16 mouse cellular contexts compared by ENCODE assay signal in the genomic region with DNA sequence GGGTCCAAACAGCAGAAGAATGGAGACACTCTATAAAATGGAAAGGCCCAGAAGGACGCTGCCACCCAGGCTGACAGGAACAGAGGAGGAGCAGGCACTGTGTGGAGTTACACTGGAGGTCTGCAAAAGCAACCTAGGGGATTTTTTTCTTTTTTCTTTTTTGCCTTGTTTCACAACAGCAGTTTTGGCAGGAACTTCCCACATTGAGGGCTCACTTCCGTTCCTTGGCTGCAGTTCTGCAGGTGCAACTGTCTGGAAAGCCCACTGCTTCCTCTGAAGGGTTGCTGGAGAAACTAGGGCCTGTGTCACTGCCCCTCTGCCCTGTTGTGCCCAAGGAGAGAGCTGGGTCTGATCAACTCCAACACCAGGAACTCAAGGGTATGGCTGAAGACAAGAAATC. TPM values are rescaled to one million over a fixed set of nuclear protein-coding genes. Genes with fewer than 3 reads are reported as not detected.
A peak's percentile ranks its signal among the peaks of the same experiment; 100 is the strongest.
DNase-seq lines count a peak whose midpoint lies in the region; ATAC-seq lines count a peak whose summit lies in the region.
"Had no signal": no experiment of that assay in that cellular context is flagged by ENCODE, and none has a peak within 500 bp of the region (broad histone marks: within the 10 kb centered on the region; RNA-seq: fewer than 3 reads in every experiment).

No protein-coding gene starts in this region.

- H3K4me2 ChIP-seq in liver, embryonic 13.5 days, result no peak overlapping the region
- no peak overlapping the region for H3K4me2 ChIP-seq in liver, embryonic 12.5 days
- H3K4me2 ChIP-seq in kidney, embryonic 16.5 days (replicated peaks; ENCODE audit: low read depth, low read length), result no peak overlapping the region
- H3K4me2 ChIP-seq: forebrain, embryonic 13.5 days; hindbrain, embryonic 12.5 days; neural tube, embryonic 13.5 days had no signal

- H3K9ac ChIP-seq in liver, embryonic 13.5 days, result no peak overlapping the region
- H3K9ac ChIP-seq in liver, embryonic 12.5 days, result no peak overlapping the region
- no peak overlapping the region for H3K9ac ChIP-seq in kidney, embryonic 16.5 days (replicated peaks; ENCODE audit: low read length)
- H3K9ac ChIP-seq: forebrain, embryonic 13.5 days; hindbrain, embryonic 12.5 days; neural tube, embryonic 13.5 days had no signal

- H3K79me2 ChIP-seq in macrophage (ENCODE audit: inconsistent target), result no peaks in the 10 kb centered on the region

- peak overlapping the region; percentile 43; the same call in 1 of the 2 replicates for H3K27ac ChIP-seq in liver, embryonic 13.5 days
- H3K27ac ChIP-seq in liver, embryonic 12.5 days, result no peak overlapping the region
- peak overlapping the region; percentile 25 for H3K27ac ChIP-seq in macrophage
- H3K27ac ChIP-seq in kidney, embryonic 16.5 days (ENCODE audit: low read length), result no peak overlapping the region
- H3K27ac ChIP-seq: forebrain, embryonic 13.5 days; hindbrain, embryonic 12.5 days; kidney, postnatal 0 days; neural tube, embryonic 13.5 days had no signal

- H3K27me3 ChIP-seq in liver, embryonic 13.5 days, result no peaks in the 10 kb centered on the region
- H3K27me3 ChIP-seq in liver, embryonic 12.5 days (replicated peaks), result no peaks in the 10 kb centered on the region
- no peaks in the 10 kb centered on the region for H3K27me3 ChIP-seq in kidney, embryonic 16.5 days (ENCODE audit: insufficient read depth, low read length)
- H3K27me3 ChIP-seq: forebrain, embryonic 13.5 days; hindbrain, embryonic 12.5 days; neural tube, embryonic 13.5 days had no signal

- no peaks in the 10 kb centered on the region for H3K4me1 ChIP-seq in liver, embryonic 13.5 days (replicated peaks)
- 0 out of 2 replicates have a peak, but pooled peaks cover 4% of the 10 kb centered on the region for H3K4me1 ChIP-seq in liver, embryonic 12.5 days
- H3K4me1 ChIP-seq in kidney, embryonic 16.5 days (ENCODE audit: insufficient read depth, low read length), result peaks cover 5% of the 10 kb centered on the region; the same call in 1 of the 2 replicates

- no peak overlapping the region for H3K4me3 ChIP-seq in liver, embryonic 13.5 days (replicated peaks)
- no peak overlapping the region for H3K4me3 ChIP-seq in liver, embryonic 12.5 days
- H3K4me3 ChIP-seq in macrophage (ENCODE audit: inconsistent target), result no peak overlapping the region
- H3K4me3 ChIP-seq in kidney, embryonic 16.5 days (ENCODE audit: low read length), result no peak overlapping the region
- H3K4me3 ChIP-seq: forebrain, embryonic 13.5 days; hindbrain, embryonic 12.5 days; neural tube, embryonic 13.5 days had no signal

- no peaks in the 10 kb centered on the region for H3K36me3 ChIP-seq in liver, embryonic 13.5 days
- no peaks in the 10 kb centered on the region for H3K36me3 ChIP-seq in liver, embryonic 12.5 days
- no peaks in the 10 kb centered on the region for H3K36me3 ChIP-seq in macrophage (ENCODE audit: inconsistent target)
- no peaks in the 10 kb centered on the region for H3K36me3 ChIP-seq in kidney, embryonic 16.5 days (ENCODE audit: insufficient read depth, low read length)
- H3K36me3 ChIP-seq: hindbrain, embryonic 12.5 days; neural tube, embryonic 13.5 days had no signal

- 34% methylated on average over 2 of the region's 2 CpGs for WGBS in liver, embryonic 13.5 days (ENCODE audit: insufficient replicate concordance)
- WGBS in liver, embryonic 12.5 days (ENCODE audit: insufficient replicate concordance), result 44% methylated on average over 2 of the region's 2 CpGs
- WGBS in macrophage (ENCODE audit: missing documents), result 7% methylated on average over 2 of the region's 2 CpGs
- 69% methylated on average over 2 of the region's 2 CpGs for WGBS in kidney, embryonic 16.5 days

- no peaks in the 10 kb centered on the region for H3K9me3 ChIP-seq in liver, embryonic 13.5 days (replicated peaks)
- no peaks in the 10 kb centered on the region for H3K9me3 ChIP-seq in liver, embryonic 12.5 days (replicated peaks)
- H3K9me3 ChIP-seq in kidney, embryonic 16.5 days (ENCODE audit: low read length), result no peaks in the 10 kb centered on the region
- H3K9me3 ChIP-seq: forebrain, embryonic 13.5 days; hindbrain, embryonic 12.5 days; neural tube, embryonic 13.5 days had no signal

- DNase-seq in liver, embryonic 13.5 days, result no peak
- DNase-seq in A20 (ENCODE audit: low read depth, low spot score), result peak; percentile 63
- peak; percentile 27 to 51 for DNase-seq in thymus, postnatal 10 days (ENCODE audit: low spot score in 2 of 2)
- DNase-seq in cerebellum, adult 9-10 months, result no peak
- no peak for DNase-seq in layer of hippocampus, postnatal 14 days (ENCODE audit: low spot score in 2 of 2)
- DNase-seq: adrenal gland, adult 2 months; cerebellum, adult 18-20 months; embryo, embryonic 11 days; right cerebral cortex, postnatal 4 days had no signal

- no peak for ATAC-seq in liver, embryonic 13.5 days (ENCODE audit: low read depth)
- no peak for ATAC-seq in liver, embryonic 12.5 days
- ATAC-seq in kidney, embryonic 16.5 days (ENCODE audit: low FRiP score, low TSS enrichment), result no peak
- ATAC-seq: forebrain, embryonic 13.5 days had no signal

RNA-seq across cellular contexts. Expression of a gene that starts 12.4 kb away (rescaled TPM):
- polyA plus RNA-seq in liver, embryonic 13.5 days (2015; fragmentation: Nextera tagmentation; extraction: Ambion mirVana), result 5.1 and 5.4 TPM in 2 replicates
- 5.9 and 6.5 TPM in 2 replicates for polyA plus RNA-seq in liver, embryonic 12.5 days (2016; fragmentation: Nextera tagmentation; extraction: Ambion mirVana)
- 10 to 100 TPM; 15.0 to 88.5 (median 53.0) TPM for total RNA-seq in macrophage (2018; cell fraction: chromatin; rRNA removed)
- 10 to 100 TPM; 10.8 to 21.9 (median 16.2) TPM for total RNA-seq in macrophage (2018; cell fraction: cytosol; rRNA removed)
- total RNA-seq in macrophage (2018; cell fraction: nucleus; rRNA removed), result 10 to 100 TPM; 13.2 to 52.7 (median 28.8) TPM
- 11.3 to 19.5 TPM (median 16.6 TPM) in 3 replicates for polyA plus RNA-seq in macrophage (2018)
- polyA plus RNA-seq in kidney, embryonic 16.5 days (2015; fragmentation: Nextera tagmentation; extraction: Ambion mirVana), result 19.6 and 20.3 TPM in 2 replicates
- 10 to 100 TPM; 11.0 to 11.7 TPM for total RNA-seq in layer of hippocampus, postnatal 14 days (2021)

RNA-seq across cellular contexts. Expression of a gene that starts 15.7 kb away (rescaled TPM):
- polyA plus RNA-seq in liver, embryonic 13.5 days (2015; fragmentation: Nextera tagmentation; extraction: Ambion mirVana), result 16.0 and 16.3 TPM in 2 replicates
- 22.9 and 23.1 TPM in 2 replicates for polyA plus RNA-seq in liver, embryonic 12.5 days (2016; fragmentation: Nextera tagmentation; extraction: Ambion mirVana)
- 1,000 to 10,000 TPM in 23 of 26 experiments, 100 to 1,000 TPM in 3; 920 to 2,399 (median 1,316) TPM for total RNA-seq in macrophage (2018; cell fraction: chromatin; rRNA removed)
- 100 to 1,000 TPM; 168 to 279 (median 213) TPM for total RNA-seq in macrophage (2018; cell fraction: cytosol; rRNA removed)
- 1,000 to 10,000 TPM in 7 of 26 experiments, 100 to 1,000 TPM in 19; 420 to 1,209 (median 753) TPM for total RNA-seq in macrophage (2018; cell fraction: nucleus; rRNA removed)
- 108 to 303 TPM (median 176 TPM) in 3 replicates for polyA plus RNA-seq in macrophage (2018)
- polyA plus RNA-seq in kidney, embryonic 16.5 days (2015; fragmentation: Nextera tagmentation; extraction: Ambion mirVana), result 48.9 and 52.4 TPM in 2 replicates
- 10 to 100 TPM; 51.0 to 55.9 TPM for total RNA-seq in layer of hippocampus, postnatal 14 days (2021)

Comparison
In these comparisons a context has a peak if more than half of its experiments do, and no peak if none do; other contexts are left out.
1. H3K27ac ChIP-seq: peak in liver, embryonic 13.5 days (single experiment) and macrophage (single experiment); none in liver, embryonic 12.5 days (single experiment) and kidney, embryonic 16.5 days (single experiment).
2. DNase-seq: peak in A20 (single experiment) and thymus, postnatal 10 days (2 of 2); none in liver, embryonic 13.5 days (single experiment), cerebellum, adult 9-10 months (single experiment) and layer of hippocampus, postnatal 14 days (0 of 2).